Mouse (Mus musculus): ENCODE data around the gene Tnfrsf9. TPM values are rescaled to one million over a fixed set of nuclear protein-coding genes. Genes with fewer than 3 reads are reported as not detected.
"Not testable (repeated sequence)": the region's sequence is repeated elsewhere in the genome, so short reads cannot be mapped to it uniquely, and the experiment has no call there.

Gene Tnfrsf9
- polyA plus RNA-seq, 1 experiment from 2014 or later, result 0.12 TPM

- H3K4me1 ChIP-seq (ENCODE audit: insufficient read depth), result no peaks in the 10 kb centered on the region
- DNase-seq, result no peak
- H3K27ac ChIP-seq (ENCODE audit: low read depth), result no peak overlapping the region
- no peak overlapping the region for H3K4me2 ChIP-seq
- no peaks in the 10 kb centered on the region for H3K9me3 ChIP-seq (ENCODE audit: low read depth, low read length)
- H3K27me3 ChIP-seq (ENCODE audit: insufficient read depth, low read length), result no peaks in the 10 kb centered on the region
- H3K9ac ChIP-seq, result no peak overlapping the region
- H3K36me3 ChIP-seq (ENCODE audit: insufficient read depth), result peaks cover 83% of the 10 kb centered on the region
- no peak overlapping the region for H3K4me3 ChIP-seq (ENCODE audit: low read depth, low read length)
- no peak for TF ChIP-seq CTCF (IDR thresholded peaks at IDR 0.05; ENCODE audit: low read depth)
- WGBS, result 92% methylated on average over 14 of the region's 14 CpGs
- ATAC-seq (ENCODE audit: insufficient read depth), result no peak
Measured at GRCm38 (mm10) chr4:150903091-150903742, 11.1 kb upstream of the Tnfrsf9 start.

- no peak for TF ChIP-seq CTCF (IDR thresholded peaks at IDR 0.05; ENCODE audit: low read depth)
- 89% methylated on average over 8 of the region's 8 CpGs for WGBS
- Histone ChIP-seq H3K4me3 (ENCODE audit: low read depth, low read length) (no peak overlapping the region), H3K4me1 (ENCODE audit: insufficient read depth) (no peaks in the 10 kb centered on the region), H3K36me3 (ENCODE audit: insufficient read depth) (peaks cover 47% of the 10 kb centered on the region), H3K4me2 (no peak overlapping the region), H3K9ac (no peak overlapping the region), H3K27me3 (ENCODE audit: insufficient read depth, low read length) (no peaks in the 10 kb centered on the region), H3K27ac (ENCODE audit: low read depth) (no peak overlapping the region), H3K9me3 (ENCODE audit: low read depth, low read length) (no peaks in the 10 kb centered on the region)
- ATAC-seq (ENCODE audit: insufficient read depth), result no peak
- DNase-seq, result no peak
Measured at GRCm38 (mm10) chr4:150907099-150907498, 7.3 kb upstream of the Tnfrsf9 start.

GRCm38 (mm10) chr4:150908512-150908911 lies 5.8 kb upstream of the Tnfrsf9 start:
- not testable (repeated sequence) for ATAC-seq (ENCODE audit: insufficient read depth); H3K4me1 ChIP-seq (ENCODE audit: insufficient read depth); H3K27me3 ChIP-seq (ENCODE audit: insufficient read depth, low read length); DNase-seq; H3K27ac ChIP-seq (ENCODE audit: low read depth); H3K9me3 ChIP-seq (ENCODE audit: low read depth, low read length)
- peak overlapping the region; percentile 66 for H3K4me2 ChIP-seq
- peak; percentile 42; the same call in 1 of the 2 replicates for TF ChIP-seq CTCF (IDR thresholded peaks at IDR 0.05; ENCODE audit: low read depth)
- peak overlapping the region; percentile 87; the same call in 1 of the 2 replicates for H3K9ac ChIP-seq
- H3K4me3 ChIP-seq (ENCODE audit: low read depth, low read length), result peak overlapping the region; percentile 90; the same call in 1 of the 2 replicates
- peaks cover 32% of the 10 kb centered on the region for H3K36me3 ChIP-seq (ENCODE audit: insufficient read depth)
- WGBS, result 74% methylated on average over 5 of the region's 5 CpGs

DNA sequence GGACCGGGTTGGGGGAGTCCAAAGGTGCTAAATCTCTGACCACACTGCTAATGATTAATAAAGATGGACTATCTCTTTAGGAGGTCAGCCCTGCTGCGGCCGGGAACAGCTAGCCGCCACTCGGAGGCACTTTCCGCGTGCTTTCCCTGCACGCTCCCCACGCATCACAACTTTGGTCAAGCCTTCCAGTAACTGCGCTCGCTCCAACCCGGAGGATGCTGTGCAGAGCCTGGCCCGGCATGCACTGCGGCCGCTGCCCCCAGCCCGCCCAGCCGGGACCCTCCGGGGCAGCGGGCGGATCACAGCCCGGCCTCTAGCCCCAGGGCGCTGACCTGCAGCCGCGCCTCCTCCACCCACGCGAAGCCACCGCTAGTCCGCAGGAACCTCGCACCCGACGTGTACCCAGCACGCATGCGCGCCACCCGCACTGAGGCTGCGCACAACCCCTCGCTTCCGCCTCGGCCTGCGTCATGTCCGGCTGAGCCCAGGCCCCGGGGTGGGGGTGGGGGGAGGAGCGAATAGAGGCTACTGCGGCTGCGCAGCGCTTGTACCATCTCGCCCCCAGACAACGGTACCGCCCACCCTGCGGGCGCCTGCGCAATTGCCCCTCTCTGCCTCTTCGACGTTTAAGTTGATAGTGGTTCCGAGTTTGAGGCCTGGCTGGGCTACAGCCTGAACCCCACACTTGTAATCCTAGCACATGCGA lies 4.8 kb upstream of the Tnfrsf9 start:
- H3K4me3 ChIP-seq (ENCODE audit: low read depth, low read length), result peak overlapping the region; percentile 90
- peak overlapping the region; percentile 83 for H3K27ac ChIP-seq (ENCODE audit: low read depth)
- H3K27me3 ChIP-seq (ENCODE audit: insufficient read depth, low read length), result no peaks in the 10 kb centered on the region
- H3K9me3 ChIP-seq (ENCODE audit: low read depth, low read length), result no peaks in the 10 kb centered on the region
- 0 out of 2 replicates have a peak, but pooled peaks cover 6% of the 10 kb centered on the region for H3K4me1 ChIP-seq (ENCODE audit: insufficient read depth)
- peak overlapping the region; percentile 66 for H3K4me2 ChIP-seq
- TF ChIP-seq CTCF (IDR thresholded peaks at IDR 0.05; ENCODE audit: low read depth), result no peak; the same call in 1 of the 2 replicates
- ATAC-seq (ENCODE audit: insufficient read depth), result peak; percentile 89
- WGBS, result under 1% methylated on average over 56 of the region's 56 CpGs
- H3K9ac ChIP-seq, result peak overlapping the region; percentile 87
- peaks cover 24% of the 10 kb centered on the region for H3K36me3 ChIP-seq (ENCODE audit: insufficient read depth)
- DNase-seq, result peak; percentile 99

- Histone ChIP-seq H3K4me1 (ENCODE audit: insufficient read depth) (0 out of 2 replicates have a peak, but pooled peaks cover 6% of the 10 kb centered on the region), H3K4me3 (ENCODE audit: low read depth, low read length) (peak overlapping the region; percentile 90), H3K4me2 (peak overlapping the region; percentile 66), H3K9ac (peak overlapping the region; percentile 26; the same call in 1 of the 2 replicates), H3K27ac (ENCODE audit: low read depth) (peak overlapping the region; percentile 65), H3K27me3 (ENCODE audit: insufficient read depth, low read length) (no peaks in the 10 kb centered on the region), H3K9me3 (ENCODE audit: low read depth, low read length) (no peaks in the 10 kb centered on the region), H3K36me3 (ENCODE audit: insufficient read depth) (peaks cover 18% of the 10 kb centered on the region)
- 82% methylated on average over 19 of the region's 19 CpGs for WGBS
- DNase-seq, result no peak
- ATAC-seq (ENCODE audit: insufficient read depth), result peak; percentile 27; the same call in 1 of the 2 replicates
- TF ChIP-seq CTCF (IDR thresholded peaks at IDR 0.05; ENCODE audit: low read depth), result no peak; the same call in 1 of the 2 replicates
Measured at GRCm38 (mm10) chr4:150910164-150910951, 4.0 kb upstream of the Tnfrsf9 start.

GRCm38 (mm10) chr4:150913743-150914142 lies 619 bp upstream of the Tnfrsf9 start:
- 13% methylated on average over 12 of the region's 12 CpGs for WGBS
- ATAC-seq (ENCODE audit: insufficient read depth) (no peak), DNase-seq (peak; percentile 58)
- Histone ChIP-seq H3K4me1 (ENCODE audit: insufficient read depth) (0 out of 2 replicates have a peak, but pooled peaks cover 6% of the 10 kb centered on the region), H3K36me3 (ENCODE audit: insufficient read depth) (no peaks in the 10 kb centered on the region), H3K27me3 (ENCODE audit: insufficient read depth, low read length) (no peaks in the 10 kb centered on the region), H3K9me3 (ENCODE audit: low read depth, low read length) (no peaks in the 10 kb centered on the region), H3K4me2 (peak overlapping the region; percentile 64), H3K27ac (ENCODE audit: low read depth) (peak overlapping the region; percentile 86), H3K9ac (peak overlapping the region; percentile 84), H3K4me3 (ENCODE audit: low read depth, low read length) (peak overlapping the region; percentile 68)
- no peak for TF ChIP-seq CTCF (IDR thresholded peaks at IDR 0.05; ENCODE audit: low read depth)
